Mouse (Mus musculus) olfactory bulb, adult 2 months (tissue): ENCODE data around the gene Myo18b.

ENCODE experiments used
- CTCF ChIP-seq: fragments of 200-500 bp; IDR thresholded peaks from 2 replicates; pipeline ENCODE4 v1.5.1; 2012; ENCODE audit warnings: low read depth, mild to moderate bottlenecking, low read length, moderate library complexity; ENCODE audit not compliant: insufficient read depth
- POLR2A ChIP-seq: fragments of 200-500 bp; IDR thresholded peaks from 2 replicates; pipeline ENCODE4 v1.6.1; 2012; ENCODE audit warnings: mild to moderate bottlenecking, low read depth, low read length, moderate library complexity; ENCODE audit not compliant: insufficient read depth

DNA sequence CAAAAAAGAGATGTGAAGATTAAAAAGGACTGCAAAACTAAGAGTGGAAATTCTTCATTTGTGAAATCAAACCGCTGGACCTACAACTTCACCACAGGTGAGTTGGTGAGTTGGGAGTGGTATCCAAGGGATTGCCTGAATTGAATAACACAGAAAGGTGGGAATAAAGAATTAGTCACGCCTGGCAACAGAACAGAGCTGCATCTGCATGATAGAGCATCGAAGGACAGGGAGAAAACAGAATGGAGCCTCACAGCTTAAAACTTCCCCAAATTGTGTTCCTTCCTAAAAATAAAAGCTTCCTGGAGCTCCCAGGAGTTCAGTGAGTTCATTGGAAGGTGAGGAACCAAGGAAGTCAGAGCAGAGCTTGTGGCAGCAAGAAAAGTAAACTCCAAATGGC lies 73.7 kb downstream of the Myo18b start:
- TF ChIP-seq CTCF, result no peak
- TF ChIP-seq POLR2A, result no peak
